Mouse (Mus musculus) liver, adult 2 months (tissue): Measurements from ENCODE around the gene E330021D16Rik.

ENCODE experiments used
- CTCF ChIP-seq: fragments of 200-500 bp; IDR thresholded peaks from 2 replicates; pipeline ENCODE4 v1.5.1; 2011; ENCODE audit warnings: low read depth, low read length, control low read depth
- POLR2A ChIP-seq: fragments of 200-500 bp; IDR thresholded peaks from 2 replicates; pipeline ENCODE4 v1.6.1; 2011; ENCODE audit warnings: low read length, control low read depth; ENCODE audit not compliant: insufficient read depth; ENCODE audit errors: extremely low read depth

- TF ChIP-seq CTCF (no peak), POLR2A (no peak)
These were observed 34.6 kb upstream of the E330021D16Rik start for GRCm38 (mm10) chr6:136449930-136450329.
